Mouse (Mus musculus): ENCODE measurements around the gene Lrrc28.

- TF ChIP-seq CTCF (IDR thresholded peaks at IDR 0.05; ENCODE audit: control insufficient read depth, insufficient read depth, insufficient read length) (no peak), USF1 (IDR thresholded peaks at IDR 0.05; ENCODE audit: low read depth) (no peak), MYOD1 (IDR thresholded peaks at IDR 0.05; ENCODE audit: control insufficient read depth, insufficient read length, low read depth) (no peak)
Observed at GRCm38 (mm10) chr7:67562176-67562575, 82.9 kb downstream of the Lrrc28 start.
